Mouse (Mus musculus): ENCODE data around the gene Immt.
A peak's percentile ranks its signal among the peaks of the same experiment; 100 is the strongest.
"Not testable (repeated sequence)": the region's sequence is repeated elsewhere in the genome, so short reads cannot be mapped to it uniquely, and the experiment has no call there.

Gene Immt

DNA sequence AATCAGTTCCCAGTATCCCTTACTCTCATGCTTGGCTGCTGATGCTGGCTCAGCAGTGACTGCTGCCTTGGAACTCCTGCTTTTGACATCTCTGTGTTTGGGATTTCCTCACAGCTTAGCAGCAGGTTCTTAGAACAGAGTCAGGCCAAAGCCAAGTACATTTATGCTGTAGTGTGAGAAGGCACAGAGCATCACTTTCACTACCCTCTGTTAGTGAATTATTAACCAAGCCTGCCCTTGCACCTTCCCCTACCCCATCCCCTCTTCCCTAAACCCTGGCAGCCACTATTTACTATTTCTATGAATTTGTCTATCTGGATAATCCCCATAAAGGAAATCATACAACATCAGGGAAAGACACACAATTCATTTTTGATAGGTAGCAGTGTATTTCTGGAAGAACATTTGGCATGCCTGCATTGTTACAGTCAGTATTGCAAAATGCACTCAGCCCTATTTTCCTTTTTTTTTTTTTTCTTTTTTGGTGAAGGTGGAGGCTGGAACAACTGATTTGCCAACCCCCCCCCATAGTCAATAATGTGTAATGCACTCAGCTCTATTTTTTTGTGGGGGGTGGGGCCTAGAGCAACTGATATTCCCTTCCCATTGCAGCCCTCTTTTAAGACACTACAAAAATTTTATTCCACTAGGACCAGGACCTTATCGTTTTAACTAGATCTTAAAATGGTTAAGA is 9.6 kb downstream of the Immt start:
- no peak for DNase-seq (ENCODE audit: inconsistent age in 2 of 2, low spot score in 1 of 2)

- peak; percentile 37 to 78 for DNase-seq (ENCODE audit: inconsistent age in 2 of 2, low spot score in 1 of 2)
Observed at GRCm38 (mm10) chr6:71846906-71847305, 15.8 kb downstream of the Immt start.

- no peak for DNase-seq (ENCODE audit: inconsistent age in 2 of 2, low spot score in 1 of 2)
Observed at GRCm38 (mm10) chr6:71867751-71868150, 36.6 kb downstream of the Immt start.

DNA sequence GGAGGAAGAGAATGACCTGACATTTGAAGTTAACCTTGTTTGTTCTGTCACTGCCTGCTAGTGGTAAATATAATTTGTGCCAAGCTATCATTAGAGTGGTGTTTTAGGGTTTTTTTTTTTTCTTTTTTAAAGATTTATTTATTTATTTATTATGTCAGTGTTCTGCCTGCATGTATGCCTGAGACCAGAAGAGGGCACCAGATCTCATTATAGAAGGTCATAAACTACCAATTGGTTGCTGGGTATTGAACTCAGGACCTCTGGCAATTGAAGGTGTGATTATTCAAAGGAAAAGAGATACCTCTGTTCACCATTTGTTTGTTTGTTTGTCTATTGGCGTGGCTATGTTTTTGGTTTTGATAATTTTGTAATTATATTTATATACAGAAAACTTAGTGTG is 37.7 kb downstream of the Immt start:
- DNase-seq (ENCODE audit: inconsistent age in 2 of 2, low spot score in 1 of 2): no peak

GRCm38 (mm10) chr6:71871396-71871795 is 40.3 kb downstream of the Immt start:
- no peak for DNase-seq (ENCODE audit: inconsistent age in 2 of 2, low spot score in 1 of 2)

DNA sequence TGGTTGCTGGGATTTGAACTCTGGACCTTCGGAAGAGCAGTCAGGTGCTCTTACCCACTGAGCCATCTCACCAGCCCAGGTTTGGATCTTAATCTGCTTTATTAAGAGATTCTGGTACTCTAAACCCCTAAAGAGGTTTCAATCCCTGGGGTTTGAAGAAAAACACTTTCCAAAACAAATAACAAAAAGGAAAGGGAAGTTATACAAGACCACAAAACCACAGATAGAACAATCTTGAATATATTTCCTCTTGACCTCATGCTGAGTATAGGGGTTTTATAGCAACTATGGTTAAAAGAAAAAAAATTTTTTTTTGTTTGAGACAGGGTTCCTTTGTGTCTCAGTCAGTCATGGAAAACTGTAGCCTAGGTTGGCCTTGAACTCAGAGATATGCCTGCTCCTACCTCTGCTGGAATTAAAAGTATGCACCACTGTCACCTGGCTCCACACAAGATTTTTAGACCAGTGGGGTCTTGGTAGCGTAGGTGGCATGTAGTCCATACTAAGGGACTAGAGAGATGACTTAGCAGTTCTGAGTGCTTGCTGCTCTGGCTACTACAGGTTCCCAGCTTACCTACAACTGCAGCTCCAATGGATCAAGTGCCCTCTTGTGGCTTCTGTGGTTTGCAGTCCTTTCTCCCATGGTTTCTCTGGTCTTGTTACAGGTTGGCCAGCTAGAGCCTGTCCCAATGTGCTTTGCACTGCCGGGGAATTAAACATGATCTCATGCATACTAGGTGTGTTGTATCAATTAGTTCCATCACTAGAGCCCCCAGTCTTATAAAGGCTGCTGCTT is 47.0 kb downstream of the Immt start:
- peak in 1 of 2 experiments; percentile 47 for DNase-seq (ENCODE audit: inconsistent age in 2 of 2, low spot score in 1 of 2)

GRCm38 (mm10) chr6:71893263-71893662 is 62.1 kb downstream of the Immt start:
- no peak for DNase-seq (ENCODE audit: inconsistent age in 2 of 2, low spot score in 1 of 2)

DNA sequence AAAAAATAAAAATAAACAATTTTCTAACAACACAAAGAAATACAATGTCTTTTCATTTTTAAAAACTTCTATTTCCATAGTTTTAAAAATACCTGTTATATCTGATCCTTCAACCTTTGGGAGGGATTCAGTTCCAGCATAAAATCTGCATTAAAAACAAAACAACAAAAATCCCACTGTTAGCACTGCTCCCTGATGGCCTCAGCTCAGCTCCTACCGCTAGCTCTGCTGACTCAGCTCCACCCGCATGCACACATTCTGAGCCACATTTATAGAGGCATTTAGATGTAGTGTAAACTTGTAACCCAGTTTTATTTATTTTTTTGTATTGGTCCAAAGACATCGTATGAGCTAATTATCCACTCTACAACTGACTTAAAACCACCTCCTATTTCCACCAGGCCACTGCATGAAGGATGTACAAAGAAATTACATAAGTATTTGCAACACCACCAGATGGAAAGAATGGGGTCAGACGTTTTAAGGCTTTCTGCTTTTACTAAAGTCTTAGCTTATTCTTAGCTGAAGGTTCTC is 76.6 kb downstream of the Immt start:
- DNase-seq (ENCODE audit: inconsistent age in 2 of 2, low spot score in 1 of 2): peak in 1 of 2 experiments; percentile 63

DNA sequence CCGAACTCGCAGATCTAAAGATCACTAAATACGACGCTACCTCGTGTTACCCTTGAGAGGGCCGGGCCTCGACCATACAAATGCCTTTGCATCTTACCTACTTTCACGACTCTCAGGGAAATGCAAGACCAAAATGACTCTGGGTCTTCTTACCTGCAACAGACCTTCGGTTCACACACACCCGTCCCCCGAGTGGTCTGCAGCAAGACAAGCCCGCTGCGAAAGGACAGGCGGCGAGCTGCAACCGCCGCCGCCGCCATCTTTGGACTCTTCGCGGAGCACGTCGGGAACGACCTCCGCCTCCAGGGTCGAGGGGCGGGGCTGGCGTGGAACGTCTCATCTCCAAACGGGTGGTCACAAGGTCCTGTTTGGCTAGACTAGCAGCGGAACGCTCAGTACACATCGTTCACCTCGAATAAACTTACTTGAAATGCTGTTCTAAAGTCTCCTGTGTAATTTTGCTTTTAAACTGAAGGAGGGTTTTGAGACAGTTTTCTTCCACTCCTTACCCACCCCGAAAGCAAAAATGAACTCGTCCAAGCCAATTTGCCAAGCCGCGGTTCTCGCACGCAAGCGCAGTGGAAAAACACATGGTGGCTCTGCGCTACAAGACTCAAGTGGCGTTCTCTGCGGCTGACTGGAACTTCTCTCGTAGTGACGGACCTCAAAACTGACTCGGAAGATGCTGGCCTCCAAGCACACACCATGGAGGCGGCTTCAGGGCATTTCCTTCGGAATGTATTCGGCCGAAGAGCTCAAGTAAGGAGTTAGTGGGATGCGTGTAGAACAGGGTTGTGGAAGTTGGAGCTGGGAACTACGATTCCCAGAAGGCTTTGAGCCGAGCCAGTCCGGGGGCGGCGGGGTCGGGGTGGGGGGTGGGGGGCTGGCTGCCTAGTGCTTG is 77.6 kb downstream of the Immt start, which contains the start of the genes Ptcd3 and Polr1a:
Gene Ptcd3 (minus strand): TSS at position 270 of the 901 bp plus-strand sequence.
Gene Polr1a (plus strand): TSS at position 573 of the 901 bp plus-strand sequence.
- DNase-seq (ENCODE audit: inconsistent age in 2 of 2, low spot score in 1 of 2): peak; percentile 91 to 98

- DNase-seq (ENCODE audit: inconsistent age in 2 of 2, low spot score in 1 of 2): no peak
Observed at GRCm38 (mm10) chr6:71909384-71909783, 78.3 kb downstream of the Immt start.

GRCm38 (mm10) chr6:71909840-71910239 is 78.7 kb downstream of the Immt start:
- DNase-seq (ENCODE audit: inconsistent age in 2 of 2, low spot score in 1 of 2): peak in 1 of 2 experiments; percentile 42

GRCm38 (mm10) chr6:71911686-71912450 is 80.7 kb downstream of the Immt start:
- DNase-seq (ENCODE audit: inconsistent age in 2 of 2, low spot score in 1 of 2): peak; percentile 78 to 88

DNA sequence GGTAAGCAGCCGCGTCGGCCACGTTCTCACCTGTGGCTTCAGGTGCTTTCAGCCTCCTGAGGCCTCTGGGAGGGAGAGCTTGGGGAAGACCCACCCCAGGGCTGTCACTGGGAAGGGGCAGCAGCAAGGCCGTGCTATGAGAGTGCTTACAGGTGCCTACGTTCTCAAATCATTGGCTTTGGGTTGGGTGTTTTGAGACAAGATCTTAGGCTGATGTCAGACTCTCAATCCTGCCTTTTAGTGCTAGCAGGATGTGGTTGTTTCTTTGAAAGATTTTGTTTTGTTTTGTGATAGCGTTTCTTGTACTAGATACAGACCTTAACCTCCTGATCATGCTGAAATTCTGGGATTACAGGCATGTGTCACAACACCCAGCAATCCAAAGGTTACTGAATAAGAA is 89.6 kb downstream of the Immt start:
- DNase-seq (ENCODE audit: inconsistent age in 2 of 2, low spot score in 1 of 2): no peak

DNA sequence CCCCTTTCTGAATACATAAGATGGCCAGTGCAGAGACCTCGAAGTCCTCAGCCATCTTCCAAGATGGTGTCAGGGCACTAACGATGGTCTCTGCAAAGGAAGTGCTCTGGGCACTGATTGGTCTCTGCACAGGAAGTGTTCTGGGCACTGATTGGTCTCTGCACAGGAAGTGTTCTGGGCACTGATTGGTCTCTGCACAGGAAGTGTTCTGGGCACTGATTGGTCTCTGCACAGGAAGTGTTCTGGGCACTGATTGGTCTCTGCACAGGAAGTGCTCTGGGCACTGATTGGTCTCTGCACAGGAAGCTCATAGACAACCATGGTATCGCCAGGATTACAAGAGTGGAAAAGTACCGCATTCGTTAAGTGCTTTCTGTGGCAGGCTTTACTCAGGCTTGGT is 94.1 kb downstream of the Immt start:
- not testable (repeated sequence) for DNase-seq (ENCODE audit: inconsistent age in 2 of 2, low spot score in 1 of 2)
